Mouse (Mus musculus): ENCODE results near the gene Ctsd. TPM values are rescaled to one million over a fixed set of nuclear protein-coding genes. Genes with fewer than 3 reads are reported as not detected.
A peak's percentile ranks its signal among the peaks of the same experiment; 100 is the strongest.
"Not testable (repeated sequence)": the region's sequence is repeated elsewhere in the genome, so short reads cannot be mapped to it uniquely, and the experiment has no call there.

Ctsd gene
- 1,000 to 10,000 TPM in 2 of 4 experiments, 100 to 1,000 TPM in 2; 808 to 1,559 (median 1,212) TPM for total RNA-seq (2022)

DNA sequence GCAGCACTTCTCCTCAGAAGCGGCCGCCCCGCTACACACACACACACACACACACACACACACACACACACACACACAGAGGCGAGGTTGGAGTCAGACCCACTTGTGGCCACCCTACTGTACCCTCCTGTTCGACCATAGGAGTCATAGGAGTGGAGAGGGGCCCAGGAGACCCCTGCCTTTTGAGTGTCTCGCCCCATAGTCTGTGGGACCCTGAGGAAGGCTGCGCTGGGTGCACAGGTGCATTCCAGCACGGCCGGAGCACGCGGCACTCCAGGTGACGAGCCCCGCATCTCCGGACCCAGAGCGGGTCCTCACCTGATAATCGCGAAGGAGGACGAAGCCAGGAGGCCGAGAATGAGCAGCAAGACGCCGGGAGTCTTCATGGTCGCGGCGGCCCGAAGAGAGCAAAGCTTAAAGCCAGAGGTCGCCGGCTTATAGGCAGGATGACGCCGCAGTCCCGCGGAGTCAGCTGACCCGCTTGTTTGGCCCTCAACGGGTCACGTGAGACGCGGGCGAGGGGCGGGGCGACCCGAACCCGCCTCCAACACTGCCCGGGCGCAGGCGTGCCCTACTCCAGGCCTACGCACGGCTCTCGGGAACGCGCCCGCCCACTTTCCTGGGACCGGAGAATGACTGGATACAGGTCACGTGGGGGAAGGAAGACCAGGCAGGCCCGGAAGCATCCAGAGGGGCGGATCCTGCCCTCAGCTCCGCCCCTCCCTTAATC lies at the start of gene Ctsd:
Gene Ctsd, minus strand, starts transcription at position 620 of the 730 bp plus-strand sequence.
- peak; percentile 98 for DNase-seq

DNA sequence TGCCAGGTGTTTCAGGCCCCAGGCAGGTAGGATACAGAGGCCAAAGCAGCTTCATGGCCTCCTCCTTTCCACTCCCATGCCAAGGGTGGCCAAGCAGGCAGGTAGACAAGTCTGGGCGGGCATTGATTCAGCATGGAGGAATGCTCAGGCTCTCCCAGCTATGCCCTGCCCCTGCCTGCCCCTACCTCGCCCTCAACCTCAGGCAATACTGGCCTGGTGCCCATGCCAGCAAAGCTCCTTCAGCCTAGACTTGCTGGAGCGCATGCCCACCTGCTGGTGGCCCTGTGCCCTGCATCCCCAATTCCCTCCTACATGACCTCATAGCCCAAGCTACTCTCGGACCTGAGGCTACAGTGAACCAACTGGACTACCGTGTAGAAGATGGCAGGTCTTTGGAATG lies 49.5 kb upstream of the Ctsd start:
- no peak for DNase-seq

DNA sequence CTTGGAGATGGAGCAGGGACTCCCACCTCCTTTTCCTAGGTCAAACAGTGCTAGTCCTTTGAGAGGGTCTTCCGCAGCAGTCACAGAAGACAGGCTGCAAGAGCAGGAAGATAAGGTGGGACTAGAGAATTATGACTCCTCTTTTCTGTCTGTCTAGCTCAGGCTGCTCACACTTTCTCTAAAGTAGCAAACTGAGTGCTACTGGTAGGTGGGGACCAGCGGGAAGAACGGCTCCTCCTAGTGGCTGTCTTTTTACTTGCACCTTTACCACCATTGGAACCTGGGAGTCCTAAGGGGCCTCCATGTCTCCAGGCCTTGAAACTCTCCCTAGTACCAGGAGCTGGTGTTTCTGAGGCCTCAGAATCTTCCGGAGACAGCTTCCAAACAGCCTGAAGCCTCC lies 47.7 kb upstream of the Ctsd start:
- peak; percentile 32 for DNase-seq

DNA sequence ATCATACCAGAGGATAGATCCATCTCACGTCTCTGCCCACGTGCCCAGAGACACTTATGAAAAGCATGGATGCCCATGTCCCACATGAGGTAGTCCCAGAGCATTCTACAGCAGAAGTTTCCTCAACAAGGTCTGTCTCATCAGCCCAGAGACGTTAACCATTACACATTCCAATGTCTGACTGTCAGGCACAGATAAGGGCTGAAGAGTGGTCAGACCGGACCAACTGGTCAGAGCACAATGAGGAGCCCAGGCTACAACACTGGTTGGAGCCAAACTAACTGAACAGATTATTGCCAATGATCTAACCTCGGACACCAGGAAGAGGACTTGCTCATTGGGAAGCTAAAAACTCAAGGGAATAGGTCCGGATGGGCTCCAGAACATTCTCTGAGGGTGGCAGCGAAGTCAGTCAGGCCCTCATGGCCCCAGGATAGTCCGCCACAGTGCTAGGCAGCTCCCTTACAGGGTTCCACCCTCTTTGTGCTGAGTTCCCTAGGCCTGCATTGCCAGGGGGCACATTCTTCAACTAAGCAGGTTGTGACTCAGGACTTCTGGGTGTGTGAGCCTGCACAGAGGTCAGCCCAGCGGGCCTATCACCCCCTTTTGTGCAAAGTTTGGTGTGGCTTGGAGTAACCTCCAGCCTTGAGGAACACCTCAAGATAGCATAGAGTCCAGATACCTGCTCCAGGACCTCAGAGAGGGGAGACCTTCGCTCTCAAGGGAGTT lies 46.5 kb upstream of the Ctsd start, which contains the start of gene Syt8:
Gene Syt8, plus strand, starts transcription at position 714 of the 729 bp plus-strand sequence.
- no peak for DNase-seq

DNA sequence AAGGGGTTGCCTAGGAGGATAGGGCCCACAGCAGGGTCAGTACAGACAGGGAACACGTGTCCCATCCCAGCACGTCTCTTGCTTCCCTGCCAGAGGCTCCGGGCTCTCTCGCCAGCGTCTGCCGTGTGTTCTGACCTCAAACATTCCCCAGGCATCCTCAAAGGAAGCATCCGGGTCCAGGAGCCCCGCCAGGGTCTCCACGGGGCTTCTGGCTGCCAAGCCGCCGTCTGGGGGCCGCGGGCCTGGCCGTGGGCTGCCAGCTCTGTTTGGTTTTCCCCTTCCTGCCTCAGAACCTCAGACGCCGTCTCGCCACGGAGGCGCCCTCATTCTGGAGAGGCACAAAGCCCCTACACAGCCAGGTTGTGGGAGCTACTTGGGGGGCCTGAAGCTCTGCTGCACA lies 45.8 kb upstream of the Ctsd start:
- no peak for DNase-seq

DNA sequence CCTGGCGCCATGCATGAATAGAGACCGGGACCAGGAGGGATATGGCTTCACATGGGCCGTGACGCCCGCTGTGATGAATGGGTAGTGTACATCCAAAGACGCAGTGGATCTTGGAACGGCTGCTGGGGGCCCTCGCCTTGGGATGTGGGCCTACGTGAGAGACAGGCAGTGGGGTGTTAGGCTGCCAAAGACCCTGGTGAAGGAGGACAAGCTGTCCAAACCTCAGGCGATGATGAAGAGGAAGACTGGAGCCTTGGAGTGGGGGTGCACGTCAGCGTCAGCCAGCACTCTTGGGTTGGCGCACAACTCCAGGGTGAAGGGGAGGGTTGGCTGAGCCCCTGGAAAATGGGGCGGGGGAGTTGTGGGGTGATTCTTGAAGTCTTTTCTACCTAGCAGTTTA lies 43.3 kb upstream of the Ctsd start:
- no peak for DNase-seq

DNA sequence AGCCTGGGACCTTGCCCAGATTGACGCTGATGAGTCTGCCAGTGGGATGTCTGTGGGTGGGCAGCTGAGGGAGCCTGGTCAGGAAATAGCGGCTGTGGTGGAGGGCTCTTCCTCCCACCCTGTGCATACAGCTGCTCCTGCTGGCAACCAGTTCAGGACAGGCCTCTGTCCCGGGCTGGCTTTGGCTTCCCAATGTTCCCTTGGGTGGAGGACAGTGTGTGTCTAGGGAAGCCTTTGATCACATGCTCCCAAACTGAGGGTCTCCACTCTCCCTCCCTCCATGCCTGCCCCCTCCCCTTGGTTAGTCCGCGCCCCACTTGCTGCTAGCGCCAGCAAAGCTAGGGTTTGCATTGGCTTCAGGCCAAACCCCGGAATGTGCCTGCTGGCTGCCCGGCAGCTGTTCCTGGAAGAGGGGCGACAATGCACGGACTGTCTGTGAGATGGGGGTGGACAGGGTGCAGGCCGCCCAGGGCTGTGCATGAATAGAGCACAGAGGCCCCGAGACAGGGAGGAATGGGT lies 42.4 kb upstream of the Ctsd start:
- no peak for DNase-seq

DNA sequence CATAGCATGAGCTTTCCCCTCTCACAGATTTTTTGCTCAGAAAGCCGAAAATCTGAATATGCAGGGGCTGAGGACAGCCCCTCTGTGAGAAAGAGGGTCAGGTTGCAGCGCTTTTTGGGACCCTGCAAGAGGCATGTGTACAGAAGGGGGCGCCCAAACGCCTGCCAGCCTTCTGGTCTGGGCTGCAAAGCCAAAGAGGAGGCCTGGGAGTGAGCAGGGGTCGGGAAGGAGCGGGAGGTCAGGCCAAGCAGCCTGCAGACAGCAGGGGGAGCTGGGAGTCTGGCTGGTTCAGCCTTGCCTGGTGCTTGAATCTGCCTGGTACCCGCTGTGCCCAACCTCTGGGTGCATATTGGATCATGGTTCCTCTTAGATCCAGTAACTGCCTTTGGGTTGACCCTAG lies 40.4 kb upstream of the Ctsd start:
- no peak for DNase-seq

DNA sequence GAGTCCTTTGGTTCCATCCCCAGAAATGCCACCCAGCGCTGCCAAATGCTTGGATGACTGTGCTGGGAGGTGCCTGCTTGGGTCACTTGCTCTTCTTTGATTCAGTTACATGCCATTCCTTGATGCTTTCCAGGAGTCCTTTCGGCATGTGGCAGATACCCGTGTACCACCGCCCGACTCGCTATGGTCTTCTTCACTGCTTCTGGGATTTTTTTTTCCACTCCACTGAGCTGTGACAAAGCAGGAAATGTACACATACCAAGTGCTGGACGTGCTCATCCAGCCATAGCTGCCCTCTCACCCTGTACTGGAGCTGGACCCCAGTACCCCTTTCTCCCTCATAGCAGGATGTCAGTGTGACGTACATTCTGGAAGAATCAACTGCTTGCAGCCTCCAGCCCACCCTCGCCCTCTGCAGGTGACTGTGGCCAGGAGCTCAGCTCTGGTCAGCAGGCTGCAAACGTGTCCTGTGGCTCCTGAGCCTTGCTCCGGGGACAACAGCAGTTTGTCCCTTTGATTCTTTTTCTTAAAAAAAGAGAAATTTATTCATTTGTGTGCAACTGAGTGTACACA lies 37.9 kb upstream of the Ctsd start:
- no peak for DNase-seq

DNA sequence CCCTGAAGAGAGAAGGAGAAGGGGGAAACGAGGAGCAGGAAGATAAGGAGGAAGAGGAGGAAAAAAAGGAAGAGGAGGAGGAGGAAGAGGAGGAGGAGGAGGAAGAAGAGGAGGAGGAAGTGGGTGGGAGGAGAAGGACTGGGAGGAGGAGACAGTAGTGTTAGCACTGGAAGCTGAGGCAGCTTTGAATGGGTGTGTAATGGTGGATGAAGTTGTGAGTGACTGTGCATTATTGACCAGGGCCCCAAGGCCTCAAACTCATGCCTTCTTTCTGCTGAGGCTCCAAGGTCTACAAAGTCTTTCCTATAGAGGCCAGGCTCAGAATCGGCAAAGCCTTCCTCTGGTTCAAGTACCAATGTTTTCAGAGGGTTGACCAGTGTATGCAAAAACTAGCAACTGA lies 34.0 kb upstream of the Ctsd start:
- DNase-seq, result no peak

DNA sequence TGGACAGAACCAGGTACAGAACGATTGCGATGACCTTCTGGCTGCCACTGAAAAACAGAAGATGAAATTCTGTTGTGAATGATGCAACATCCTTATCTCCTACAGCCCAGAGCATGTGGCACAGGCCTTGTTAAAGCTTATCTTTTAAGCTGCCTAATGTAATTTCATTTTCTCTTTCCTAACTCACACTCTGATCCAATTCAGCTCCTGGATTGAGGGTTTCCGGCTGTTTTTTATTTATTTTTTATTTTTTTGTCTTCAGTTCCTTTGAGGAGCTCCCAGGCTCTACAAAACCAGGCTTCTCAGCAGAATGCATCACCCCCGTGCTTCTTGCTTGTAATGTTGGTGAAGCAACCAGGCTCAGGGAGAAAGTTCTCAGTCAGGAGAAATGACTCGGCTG lies 32.0 kb upstream of the Ctsd start:
- no peak for DNase-seq

DNA sequence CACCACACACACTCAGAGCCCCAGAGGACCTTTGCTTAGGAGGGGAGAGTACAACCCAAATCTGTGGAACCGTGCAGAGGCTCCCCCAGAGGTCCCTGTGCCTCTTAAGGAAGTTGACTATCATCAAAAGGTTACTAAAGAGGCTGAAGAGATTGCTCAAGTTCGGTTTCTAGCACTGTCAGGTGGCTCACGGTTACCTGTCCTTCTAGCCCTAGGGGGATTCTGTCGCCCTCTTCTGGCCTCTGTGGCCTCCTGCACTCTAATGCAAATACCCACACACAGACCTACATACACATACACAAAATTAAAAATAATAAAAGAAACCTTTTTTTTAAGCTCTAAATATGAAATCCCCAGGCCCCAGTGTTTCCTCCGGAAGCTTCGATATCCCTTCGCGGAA lies 30.8 kb upstream of the Ctsd start:
- no peak for DNase-seq

DNA sequence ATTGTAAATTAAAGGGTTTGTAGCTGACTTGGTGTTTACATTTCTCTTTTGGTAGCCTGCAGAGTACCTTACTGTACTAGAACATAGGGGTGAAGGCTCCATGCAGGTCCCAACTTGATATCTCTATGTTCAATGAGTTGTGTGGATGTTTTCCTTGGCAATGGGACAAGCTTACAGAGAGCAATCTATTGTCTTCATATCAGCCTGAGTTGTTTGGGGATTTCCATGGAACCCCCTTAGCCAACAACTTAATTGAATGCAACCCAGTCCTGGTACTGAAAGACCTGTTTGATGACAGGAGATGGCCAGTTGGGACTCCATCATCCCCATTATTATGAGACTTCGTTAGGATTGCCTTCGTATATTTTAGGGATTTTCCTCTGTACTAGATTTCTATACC lies 30.2 kb upstream of the Ctsd start:
- DNase-seq, result no peak

DNA sequence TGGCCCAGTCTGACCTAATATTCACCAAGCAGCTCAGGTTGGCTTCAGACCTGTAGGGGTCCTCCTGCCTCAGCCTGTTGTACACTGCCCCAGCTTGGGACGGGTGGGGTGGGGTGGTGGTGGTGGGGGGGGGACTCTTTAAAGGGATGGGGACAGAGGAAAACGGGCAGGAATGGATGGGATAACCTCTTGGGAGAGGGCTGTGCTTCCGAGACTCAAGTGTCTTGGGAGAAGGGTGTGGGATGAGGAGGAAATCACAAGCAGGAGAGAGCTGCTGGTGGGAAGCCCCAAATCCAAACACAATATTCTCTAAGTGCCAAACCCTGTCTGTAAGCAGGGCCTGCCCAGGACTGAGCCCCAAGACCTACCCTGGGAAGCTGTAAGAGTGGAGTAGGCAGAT lies 28.4 kb upstream of the Ctsd start:
- DNase-seq, result no peak

DNA sequence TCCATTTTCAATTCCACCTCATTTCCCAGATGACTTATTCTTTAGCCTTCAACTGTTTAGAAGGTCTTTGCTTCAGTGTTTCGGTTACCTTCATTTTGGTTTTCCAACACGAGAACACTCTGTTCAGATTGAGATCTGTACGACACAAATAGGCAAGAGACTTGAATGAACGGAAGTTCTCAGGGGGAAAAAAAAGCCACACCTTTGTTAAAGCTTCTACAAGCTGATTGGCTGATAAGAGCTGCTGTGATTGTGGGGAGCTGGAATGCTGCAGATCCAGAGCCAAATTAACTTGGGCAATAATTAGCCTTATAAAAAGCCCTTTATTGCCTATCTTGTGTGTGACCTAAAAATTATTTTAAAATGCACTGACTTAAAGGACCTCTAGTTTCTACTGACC lies 27.5 kb upstream of the Ctsd start:
- DNase-seq, result no peak

DNA sequence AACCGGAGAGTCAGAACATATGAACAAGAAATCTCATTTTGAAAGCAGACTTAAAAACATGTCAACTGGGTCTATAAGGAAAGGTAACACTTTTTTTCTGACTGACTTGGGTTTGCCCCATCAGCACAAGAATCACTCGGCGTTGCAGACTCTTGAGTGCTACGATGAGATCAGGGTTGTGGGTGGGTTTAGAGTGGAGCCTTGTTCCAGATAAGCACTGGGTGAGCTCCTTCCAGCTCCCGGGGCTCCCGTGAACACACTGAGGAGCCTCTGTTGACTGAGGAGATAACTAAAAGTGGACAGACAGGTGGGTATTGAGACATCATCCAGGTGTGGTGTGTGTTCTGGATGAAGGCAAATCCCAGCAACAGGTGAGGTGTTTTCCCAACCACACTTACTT lies 25.4 kb upstream of the Ctsd start:
- DNase-seq, result no peak

DNA sequence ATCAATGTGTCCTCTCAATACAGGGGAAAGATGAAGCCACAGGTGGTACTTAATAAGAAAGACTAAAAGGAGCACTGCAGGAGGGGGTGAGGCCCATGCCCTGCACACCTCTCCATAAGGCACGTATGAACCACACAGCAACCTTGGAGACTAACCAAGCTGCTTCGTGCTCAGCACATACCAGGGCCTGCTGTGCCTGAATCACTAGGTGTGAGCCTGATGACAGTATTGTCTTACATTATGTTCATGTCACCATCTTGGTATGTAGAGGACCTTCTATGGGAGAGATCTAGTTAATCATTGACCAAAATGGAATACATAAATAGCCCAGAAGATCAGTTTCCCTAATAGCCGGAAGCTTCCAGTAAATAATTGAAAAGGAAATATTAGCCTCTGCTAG lies 21.8 kb upstream of the Ctsd start:
- DNase-seq, result no peak

DNA sequence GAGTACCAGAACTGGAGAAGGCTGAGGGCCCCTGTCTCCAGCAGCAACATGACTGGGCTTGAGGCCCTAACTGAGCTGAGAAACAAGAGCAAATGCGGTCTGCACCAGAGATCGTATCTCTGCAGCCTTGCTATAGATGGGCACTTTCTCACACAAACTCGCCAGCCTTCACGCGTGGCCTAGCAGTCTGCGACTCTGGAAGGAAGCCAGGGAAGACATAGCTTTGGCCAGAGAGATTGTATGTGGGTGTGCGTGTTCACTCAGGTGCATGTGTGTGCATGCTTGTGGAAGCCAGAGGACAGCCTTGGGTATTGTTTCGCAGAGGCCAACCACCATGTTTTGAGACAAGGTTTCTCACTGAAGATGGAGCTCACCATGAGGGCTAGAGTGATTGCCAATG lies 20.8 kb upstream of the Ctsd start:
- no peak for DNase-seq

DNA sequence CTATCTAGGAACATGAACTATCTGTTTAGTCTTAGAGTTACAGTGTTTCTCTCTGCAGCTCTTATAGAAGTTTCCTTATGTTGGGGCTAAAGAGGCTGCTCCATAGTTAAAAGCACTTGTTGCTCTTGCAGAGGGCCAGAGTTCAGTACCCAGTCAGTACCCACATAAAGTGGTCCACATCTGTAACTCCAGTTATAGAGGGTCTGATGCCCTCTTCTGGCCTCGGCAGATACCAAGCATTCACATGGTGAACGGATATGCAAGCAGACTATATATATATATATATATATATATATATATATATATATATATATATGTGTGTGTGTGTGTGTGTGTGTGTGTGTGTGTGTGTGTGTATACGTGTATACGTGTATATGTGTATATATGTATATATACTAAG lies 20.1 kb upstream of the Ctsd start:
- no peak for DNase-seq

DNA sequence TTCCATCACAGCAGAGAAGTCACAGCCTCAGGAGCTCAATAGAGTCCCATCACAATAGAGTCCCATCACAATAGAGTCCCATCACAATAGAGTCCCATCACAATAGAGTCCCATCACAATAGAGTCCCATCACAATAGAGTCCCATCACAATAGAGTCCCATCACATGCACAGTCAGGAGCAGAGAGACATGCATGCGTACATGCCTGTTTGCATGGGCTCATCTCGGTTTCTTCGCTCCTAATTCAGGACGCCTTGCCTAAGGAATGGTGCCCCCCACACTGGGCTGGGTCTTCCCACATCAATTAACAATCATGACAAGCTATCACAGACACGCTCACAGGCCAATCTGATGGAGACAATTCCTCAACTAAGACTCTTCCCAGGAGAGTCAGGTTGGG lies 17.3 kb upstream of the Ctsd start:
- DNase-seq, result not testable (repeated sequence)

DNA sequence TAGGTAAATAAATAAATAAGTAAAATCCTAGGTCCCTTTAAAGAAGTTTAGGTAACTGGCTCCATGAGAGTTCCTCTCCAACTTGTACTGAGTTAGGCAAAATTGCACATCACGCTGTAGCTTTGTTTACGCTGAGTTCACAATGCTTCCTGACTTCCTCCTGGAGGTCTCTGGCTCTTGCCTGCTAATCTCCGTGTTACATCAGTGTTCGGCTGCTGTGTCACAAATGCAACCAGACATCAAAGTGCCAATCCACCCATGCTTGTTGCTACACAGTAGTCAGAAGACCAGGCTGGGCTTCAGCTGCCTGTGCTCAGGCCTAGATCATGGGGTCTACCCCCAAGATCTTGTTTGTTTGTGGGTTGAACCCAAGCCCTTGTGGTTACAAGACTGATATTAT lies 15.8 kb upstream of the Ctsd start:
- no peak for DNase-seq

DNA sequence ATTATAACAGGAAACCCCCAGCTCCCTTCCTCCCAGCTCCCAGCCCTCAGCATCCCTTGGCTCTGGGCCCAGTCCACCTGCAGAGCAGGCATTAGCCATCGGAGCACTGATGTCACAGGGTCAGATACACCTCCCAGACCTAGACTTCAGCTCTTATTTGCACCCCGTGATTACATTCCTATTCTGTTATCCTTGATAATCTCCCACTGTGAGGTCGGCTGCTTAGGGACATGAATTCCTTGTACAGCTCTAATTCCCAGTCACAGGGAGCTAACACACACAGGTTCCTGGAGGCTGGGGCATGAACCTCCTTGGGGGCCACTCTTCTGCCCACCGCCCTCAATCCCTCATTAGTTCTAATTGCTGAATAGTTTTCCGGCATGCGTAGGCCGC lies 12.9 kb upstream of the Ctsd start:
- no peak for DNase-seq

DNA sequence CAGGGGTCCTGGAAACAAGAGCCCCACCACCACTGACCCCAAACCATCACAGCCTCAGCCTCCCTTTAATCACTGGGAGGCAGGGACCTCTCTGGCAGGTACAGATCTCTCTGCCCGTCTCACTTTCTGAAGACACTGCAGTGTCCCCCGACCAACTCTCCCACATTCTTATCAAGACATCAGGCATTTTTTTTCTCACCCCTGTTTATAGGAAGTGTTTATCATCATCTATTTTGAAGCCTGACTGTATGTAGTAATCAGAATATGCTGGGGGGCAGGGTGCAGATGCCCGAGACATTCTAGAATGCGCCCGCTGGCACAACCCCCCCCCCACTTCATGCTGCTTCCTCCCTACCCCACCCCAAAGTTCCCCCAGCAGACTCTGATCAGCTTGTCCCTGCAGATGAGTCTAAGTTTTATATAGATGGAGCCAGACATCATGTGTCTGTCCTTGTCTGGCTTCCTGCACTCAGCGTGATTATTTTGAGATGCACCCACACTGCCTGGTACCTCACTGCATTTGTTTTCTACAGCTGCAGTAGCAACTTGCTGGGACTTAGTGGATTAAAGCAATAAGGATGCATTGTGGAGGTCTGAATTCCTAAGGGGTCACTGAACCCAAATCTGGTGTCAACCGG lies 12.4 kb upstream of the Ctsd start:
- DNase-seq, result no peak
